Mouse (Mus musculus) C2C12 (cell line): ENCODE data around the gene Cyp19a1. TPM values are rescaled to one million over a fixed set of nuclear protein-coding genes. Genes with fewer than 3 reads are reported as not detected.

Experiments used
- H3K27me3 ChIP-seq: one replicate; pipeline ENCODE4 v1.6.1; 2011; ENCODE audit not compliant: control insufficient read depth, insufficient read depth, insufficient read length
- H3K36me3 ChIP-seq: one replicate; pipeline ENCODE4 v1.6.1; 2011; ENCODE audit not compliant: control insufficient read depth, insufficient read depth
- H3K4me3 ChIP-seq: one replicate; pipeline ENCODE4 v1.5.1; 2011; ENCODE audit warnings: mild to moderate bottlenecking, control low read depth; ENCODE audit not compliant: poor library complexity, insufficient read depth, severe bottlenecking
- H3K79me2 ChIP-seq: one replicate; pipeline ENCODE4 v1.6.1; 2011; ENCODE audit not compliant: control insufficient read depth, insufficient read depth
- H3K79me3 ChIP-seq: one replicate; pipeline ENCODE4 v1.6.1; 2011; ENCODE audit warnings: low read depth, control low read depth
- H3ac ChIP-seq: one replicate; pipeline ENCODE3; 2011; ENCODE audit warnings: low read depth; ENCODE audit not compliant: control insufficient read depth, insufficient read length
- CEBPB ChIP-seq: IDR thresholded peaks from one replicate; pipeline ENCODE4 v1.6.1; 2011; ENCODE audit warnings: low read depth, mild to moderate bottlenecking, control low read depth, moderate library complexity
- CTCF ChIP-seq: IDR thresholded peaks from one replicate; pipeline ENCODE4 v1.5.1; 2011; ENCODE audit not compliant: control insufficient read depth, insufficient read depth, insufficient read length
- FOSL1 ChIP-seq: IDR thresholded peaks from one replicate; pipeline ENCODE4 v1.8.0; 2011; ENCODE audit warnings: mild to moderate bottlenecking, low read length; ENCODE audit not compliant: poor library complexity, insufficient read depth, severe bottlenecking
- MAX ChIP-seq: IDR thresholded peaks from one replicate; pipeline ENCODE4 v1.6.1; 2011; ENCODE audit warnings: mild to moderate bottlenecking, control low read depth
- MYOD1 ChIP-seq: IDR thresholded peaks from one replicate; pipeline ENCODE4 v1.6.1; 2011; ENCODE audit warnings: low read depth; ENCODE audit not compliant: control insufficient read depth, insufficient read length
- MYOG ChIP-seq: IDR thresholded peaks from one replicate; pipeline ENCODE4 v1.6.1; 2011; ENCODE audit not compliant: control insufficient read depth, insufficient read length; ENCODE audit errors: extremely low read depth
- USF1 ChIP-seq: IDR thresholded peaks from one replicate; pipeline ENCODE4 v1.6.1; 2011; ENCODE audit warnings: low read depth, mild to moderate bottlenecking, control low read depth, moderate library complexity
- long read RNA-seq, 2 experiments: library from polyadenylated mRNA; unstranded; transcript quantifications; one replicate each; pipeline ENCODE4 v2.0.0; 2019 to 2020
- polyA plus RNA-seq: library from polyadenylated mRNA; unstranded; fragments of >200 nt; fragmentation: generic; extraction: Trizol; gene quantifications from one replicate; pipeline ENCODE4 v1.2.1, GENCODE M21; 2012; ENCODE audit warnings: missing spikeins

Cyp19a1 gene
- polyA plus RNA-seq, result not detected
- long read RNA-seq, experiment 1, result 0 reads
- long read RNA-seq, experiment 2, result 0 reads

- H3K36me3 ChIP-seq, result no peaks in the 10 kb centered on the region
- no peaks in the 10 kb centered on the region for H3K27me3 ChIP-seq
- no peak within 1 kb of the TSS for H3ac ChIP-seq
- H3K4me3 ChIP-seq, result no peak within 1 kb of the TSS
- TF ChIP-seq MYOD1 (no peak), MYOG (no peak), FOSL1 (no peak), MAX (no peak), CEBPB (no peak), CTCF (no peak), USF1 (no peak)
- no peaks in the 10 kb centered on the region for H3K79me2 ChIP-seq
- H3K79me3 ChIP-seq, result no peaks in the 10 kb centered on the region
Observed at GRCm38 (mm10) chr9:54268010-54268409, at the start of gene Cyp19a1. Gene Cyp19a1 (minus strand): TSS chr9:54268110.

DNA sequence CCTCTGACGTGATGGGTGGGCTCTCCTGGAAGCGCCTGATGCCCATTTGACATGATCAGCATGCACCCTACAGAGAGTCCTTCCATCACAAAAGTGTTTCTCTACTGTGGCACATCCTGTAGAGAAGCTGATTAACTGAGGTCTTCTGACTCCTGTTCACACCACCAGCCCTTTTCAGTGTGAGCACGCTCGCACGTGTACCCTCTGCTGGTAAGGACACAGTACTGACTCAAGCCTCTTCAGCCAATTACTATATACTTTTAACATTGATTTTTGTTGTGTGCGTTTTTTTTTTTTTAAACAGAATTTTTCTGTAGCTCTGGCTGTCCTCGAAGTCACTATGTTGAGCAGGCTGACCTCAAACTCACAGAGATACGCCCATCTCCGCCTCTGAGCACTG, 48.5 kb upstream of the Cyp19a1 start:
- Histone ChIP-seq H3K36me3 (no peaks in the 10 kb centered on the region), H3K79me3 (no peaks in the 10 kb centered on the region), H3K4me3 (no peak overlapping the region), H3ac (no peak overlapping the region), H3K79me2 (no peaks in the 10 kb centered on the region), H3K27me3 (peaks cover 13% of the 10 kb centered on the region)
- TF ChIP-seq MYOD1 (no peak), FOSL1 (no peak), CTCF (no peak), USF1 (no peak)

GRCm38 (mm10) chr9:54308751-54309358, 40.9 kb upstream of the Cyp19a1 start:
- H3K4me3 ChIP-seq, result no peak overlapping the region
- H3K36me3 ChIP-seq, result no peaks in the 10 kb centered on the region
- TF ChIP-seq MAX (no peak), CEBPB (no peak), FOSL1 (no peak), MYOD1 (no peak), USF1 (no peak), CTCF (no peak), MYOG (no peak)
- no peak overlapping the region for H3ac ChIP-seq
- no peaks in the 10 kb centered on the region for H3K79me3 ChIP-seq
- no peaks in the 10 kb centered on the region for H3K79me2 ChIP-seq
- no peaks in the 10 kb centered on the region for H3K27me3 ChIP-seq

- H3K79me2 ChIP-seq, result no peaks in the 10 kb centered on the region
- no peak overlapping the region for H3K4me3 ChIP-seq
- H3K36me3 ChIP-seq, result no peaks in the 10 kb centered on the region
- no peaks in the 10 kb centered on the region for H3K27me3 ChIP-seq
- no peaks in the 10 kb centered on the region for H3K79me3 ChIP-seq
- TF ChIP-seq MYOD1, result no peak
- no peak for TF ChIP-seq CEBPB
- no peak for TF ChIP-seq MAX
- TF ChIP-seq CTCF, result no peak
- no peak for TF ChIP-seq USF1
- TF ChIP-seq MYOG, result no peak
- TF ChIP-seq FOSL1, result no peak
- no peak overlapping the region for H3ac ChIP-seq
Observed at GRCm38 (mm10) chr9:54308209-54308608, 40.3 kb upstream of the Cyp19a1 start.

- Histone ChIP-seq H3K36me3 (no peaks in the 10 kb centered on the region), H3K4me3 (no peak overlapping the region), H3K27me3 (no peaks in the 10 kb centered on the region), H3ac (no peak overlapping the region), H3K79me3 (no peaks in the 10 kb centered on the region), H3K79me2 (no peaks in the 10 kb centered on the region)
- TF ChIP-seq CTCF (no peak), USF1 (no peak), MAX (no peak), MYOD1 (no peak), MYOG (no peak), CEBPB (no peak), FOSL1 (no peak)
Observed at GRCm38 (mm10) chr9:54301255-54301654, 33.3 kb upstream of the Cyp19a1 start.

- no peaks in the 10 kb centered on the region for H3K79me2 ChIP-seq
Observed at GRCm38 (mm10) chr9:54299792-54300191, 31.9 kb upstream of the Cyp19a1 start.

More at GRCm38 (mm10) chr9:54299792-54300191, 31.9 kb upstream of the Cyp19a1 start:
- Histone ChIP-seq H3K79me3 (no peaks in the 10 kb centered on the region), H3K4me3 (no peak overlapping the region), H3K36me3 (no peaks in the 10 kb centered on the region), H3ac (no peak overlapping the region), H3K27me3 (no peaks in the 10 kb centered on the region)
- TF ChIP-seq CTCF (no peak), MAX (no peak), CEBPB (no peak), USF1 (no peak), MYOG (no peak), MYOD1 (no peak), FOSL1 (no peak)
